Mouse (Mus musculus): ENCODE results near the gene Tmem165. TPM values are rescaled to one million over a fixed set of nuclear protein-coding genes. Genes with fewer than 3 reads are reported as not detected.

Tmem165 gene
- polyA plus RNA-seq, 1 experiment from 2014 or later: 18.9 TPM

- Histone ChIP-seq H3K9ac (ENCODE audit: low read depth, low read length) (no peak overlapping the region), H3K4me3 (ENCODE audit: low read depth, low read length) (no peak overlapping the region), H3K4me1 (ENCODE audit: control insufficient read depth, low read depth, low read length) (peaks cover 3% of the 10 kb centered on the region; the same call in 1 of the 2 replicates), H3K27me3 (ENCODE audit: control insufficient read depth, insufficient read depth, low read depth, low read length) (no peaks in the 10 kb centered on the region), H3K9me3 (replicated peaks; ENCODE audit: control insufficient read depth, low read length) (no peaks in the 10 kb centered on the region), H3K27ac (ENCODE audit: low read length) (no peak overlapping the region), H3K4me2 (ENCODE audit: low read depth, low read length) (no peak overlapping the region), H3K36me3 (ENCODE audit: control insufficient read depth, insufficient read depth) (no peaks in the 10 kb centered on the region)
- WGBS (ENCODE audit: insufficient replicate concordance): 44% methylated on average over 5 of the region's 5 CpGs
- ATAC-seq (ENCODE audit: low read depth): no peak
Observed at GRCm38 (mm10) chr5:76162926-76163325, 20.8 kb upstream of the Tmem165 start.

GRCm38 (mm10) chr5:76163828-76164390 is 19.8 kb upstream of the Tmem165 start:
- H3K9me3 ChIP-seq (replicated peaks; ENCODE audit: control insufficient read depth, low read length): no peaks in the 10 kb centered on the region
- 64% methylated on average over 4 of the region's 4 CpGs for WGBS (ENCODE audit: insufficient replicate concordance)
- H3K27me3 ChIP-seq (ENCODE audit: control insufficient read depth, insufficient read depth, low read depth, low read length): no peaks in the 10 kb centered on the region
- no peak overlapping the region for H3K9ac ChIP-seq (ENCODE audit: low read depth, low read length)
- H3K36me3 ChIP-seq (ENCODE audit: control insufficient read depth, insufficient read depth): no peaks in the 10 kb centered on the region
- H3K27ac ChIP-seq (ENCODE audit: low read length): no peak overlapping the region
- no peak overlapping the region for H3K4me2 ChIP-seq (ENCODE audit: low read depth, low read length)
- peaks cover 3% of the 10 kb centered on the region; the same call in 1 of the 2 replicates for H3K4me1 ChIP-seq (ENCODE audit: control insufficient read depth, low read depth, low read length)
- ATAC-seq (ENCODE audit: low read depth): no peak
- H3K4me3 ChIP-seq (ENCODE audit: low read depth, low read length): no peak overlapping the region

DNA sequence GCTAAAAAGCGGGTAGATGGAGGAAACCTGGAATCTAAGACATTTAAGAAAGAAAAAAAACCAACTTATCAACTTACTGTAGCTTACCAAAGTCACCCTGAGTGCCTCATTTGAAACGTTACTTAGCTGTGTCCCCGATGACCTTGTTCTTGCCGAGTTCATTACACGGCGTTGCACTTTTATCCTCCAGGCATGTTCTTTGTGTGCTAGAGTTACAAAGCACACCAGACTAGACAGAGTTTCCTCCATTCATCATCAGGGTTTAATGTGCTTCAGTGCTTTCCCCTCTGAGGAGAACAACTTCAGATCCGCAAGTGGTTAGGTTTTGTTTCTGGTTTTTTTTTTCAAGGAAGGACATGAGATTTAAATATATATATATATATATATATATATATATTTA is 18.9 kb upstream of the Tmem165 start:
- Histone ChIP-seq H3K27me3 (ENCODE audit: control insufficient read depth, insufficient read depth, low read depth, low read length) (no peaks in the 10 kb centered on the region), H3K9ac (ENCODE audit: low read depth, low read length) (no peak overlapping the region), H3K4me2 (ENCODE audit: low read depth, low read length) (no peak overlapping the region), H3K4me3 (ENCODE audit: low read depth, low read length) (no peak overlapping the region), H3K27ac (ENCODE audit: low read length) (no peak overlapping the region), H3K4me1 (ENCODE audit: control insufficient read depth, low read depth, low read length) (peaks cover 3% of the 10 kb centered on the region; the same call in 1 of the 2 replicates), H3K9me3 (replicated peaks; ENCODE audit: control insufficient read depth, low read length) (no peaks in the 10 kb centered on the region), H3K36me3 (ENCODE audit: control insufficient read depth, insufficient read depth) (no peaks in the 10 kb centered on the region)
- ATAC-seq (ENCODE audit: low read depth): no peak
- WGBS (ENCODE audit: insufficient replicate concordance): 75% methylated on average over 7 of the region's 7 CpGs

DNA sequence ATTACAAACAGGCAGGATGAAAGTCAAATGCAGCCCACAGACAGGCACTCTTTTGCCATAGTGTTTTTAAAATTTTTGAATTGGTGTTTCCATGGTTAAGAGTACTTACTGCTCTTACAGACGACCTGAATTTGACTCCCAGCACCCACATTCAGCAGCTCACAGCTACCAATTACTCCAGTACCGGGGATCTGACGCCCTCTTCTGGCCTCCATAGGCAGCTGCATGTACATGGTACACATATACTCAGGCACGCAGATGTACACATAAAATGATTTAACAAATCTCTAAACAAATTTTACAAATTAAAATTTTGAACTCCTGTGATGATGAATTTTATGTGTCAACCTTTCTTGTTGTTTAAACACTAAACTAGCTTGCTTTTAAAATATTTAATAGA is 13.2 kb upstream of the Tmem165 start:
- WGBS (ENCODE audit: insufficient replicate concordance): 63% methylated on average over 4 of the region's 4 CpGs
- no peak overlapping the region for H3K4me3 ChIP-seq (ENCODE audit: low read depth, low read length)
- no peak overlapping the region for H3K27ac ChIP-seq (ENCODE audit: low read length)
- H3K9me3 ChIP-seq (replicated peaks; ENCODE audit: control insufficient read depth, low read length): no peaks in the 10 kb centered on the region
- H3K4me1 ChIP-seq (ENCODE audit: control insufficient read depth, low read depth, low read length): no peaks in the 10 kb centered on the region
- no peak overlapping the region for H3K9ac ChIP-seq (ENCODE audit: low read depth, low read length)
- no peaks in the 10 kb centered on the region for H3K27me3 ChIP-seq (ENCODE audit: control insufficient read depth, insufficient read depth, low read depth, low read length)
- H3K36me3 ChIP-seq (ENCODE audit: control insufficient read depth, insufficient read depth): no peaks in the 10 kb centered on the region
- no peak overlapping the region for H3K4me2 ChIP-seq (ENCODE audit: low read depth, low read length)
- no peak for ATAC-seq (ENCODE audit: low read depth)

- Histone ChIP-seq H3K27me3 (ENCODE audit: control insufficient read depth, insufficient read depth, low read depth, low read length) (no peaks in the 10 kb centered on the region), H3K4me2 (ENCODE audit: low read depth, low read length) (no peak overlapping the region), H3K27ac (ENCODE audit: low read length) (no peak overlapping the region), H3K4me3 (ENCODE audit: low read depth, low read length) (no peak overlapping the region), H3K4me1 (ENCODE audit: control insufficient read depth, low read depth, low read length) (no peaks in the 10 kb centered on the region), H3K9ac (ENCODE audit: low read depth, low read length) (no peak overlapping the region), H3K36me3 (ENCODE audit: control insufficient read depth, insufficient read depth) (no peaks in the 10 kb centered on the region), H3K9me3 (replicated peaks; ENCODE audit: control insufficient read depth, low read length) (no peaks in the 10 kb centered on the region)
- no peak for ATAC-seq (ENCODE audit: low read depth)
Observed at GRCm38 (mm10) chr5:76171039-76171438, 12.6 kb upstream of the Tmem165 start.

DNA sequence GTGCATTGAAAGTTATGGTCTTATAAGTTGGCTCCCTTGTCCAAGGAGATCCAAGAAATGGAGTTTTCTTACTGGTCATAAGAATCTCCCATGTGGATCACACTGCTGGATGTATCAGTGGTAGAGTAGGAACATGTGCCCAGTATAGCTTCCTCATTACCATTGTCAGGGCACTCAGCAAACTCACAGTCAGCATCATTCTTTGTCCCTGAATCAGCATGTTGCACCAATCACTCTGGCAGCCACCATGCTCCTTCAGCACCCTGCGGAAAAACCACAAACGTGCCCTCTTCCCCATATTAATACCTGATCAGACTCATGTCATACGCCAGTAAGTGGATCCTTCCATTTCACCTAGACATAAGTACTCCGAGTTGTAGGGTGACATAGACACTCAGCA is 8.6 kb upstream of the Tmem165 start:
- WGBS (ENCODE audit: insufficient replicate concordance): 59% methylated on average over 4 of the region's 4 CpGs
- ATAC-seq (ENCODE audit: low read depth): no peak

DNA sequence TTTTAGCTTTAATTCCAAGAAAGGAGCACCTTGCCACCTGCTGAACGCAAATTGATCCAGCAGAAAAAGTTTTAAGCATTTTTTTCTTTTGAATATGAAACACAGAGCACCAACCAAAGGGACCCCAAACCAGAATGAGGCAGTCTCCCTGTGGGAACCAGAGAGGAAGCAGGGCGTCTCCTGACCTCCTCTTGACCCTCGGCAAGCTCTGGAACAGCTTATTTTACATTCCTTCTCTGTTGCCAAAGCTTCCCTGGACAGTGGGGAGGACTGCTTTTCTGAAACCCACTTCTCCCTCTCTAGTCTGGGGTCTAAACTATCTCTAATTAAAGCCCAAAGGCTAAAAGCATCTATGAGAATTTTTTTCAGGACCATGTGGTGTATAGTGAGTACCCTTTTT is 7.3 kb upstream of the Tmem165 start:
- Histone ChIP-seq H3K9ac (ENCODE audit: low read depth, low read length) (no peak overlapping the region), H3K36me3 (ENCODE audit: control insufficient read depth, insufficient read depth) (no peaks in the 10 kb centered on the region), H3K4me3 (ENCODE audit: low read depth, low read length) (no peak overlapping the region), H3K4me1 (ENCODE audit: control insufficient read depth, low read depth, low read length) (peaks cover 2% of the 10 kb centered on the region; the same call in 1 of the 2 replicates), H3K27ac (ENCODE audit: low read length) (no peak overlapping the region), H3K27me3 (ENCODE audit: control insufficient read depth, insufficient read depth, low read depth, low read length) (no peaks in the 10 kb centered on the region), H3K4me2 (ENCODE audit: low read depth, low read length) (no peak overlapping the region), H3K9me3 (replicated peaks; ENCODE audit: control insufficient read depth, low read length) (no peaks in the 10 kb centered on the region)
- WGBS (ENCODE audit: insufficient replicate concordance): 41% methylated on average over 3 of the region's 3 CpGs
- ATAC-seq (ENCODE audit: low read depth): no peak

More for the DNA sequence above, 8.6 kb upstream of the Tmem165 start:
- H3K27me3 ChIP-seq (ENCODE audit: control insufficient read depth, insufficient read depth, low read depth, low read length): no peaks in the 10 kb centered on the region
- no peaks in the 10 kb centered on the region for H3K9me3 ChIP-seq (replicated peaks; ENCODE audit: control insufficient read depth, low read length)
- no peak overlapping the region for H3K4me2 ChIP-seq (ENCODE audit: low read depth, low read length)
- no peak overlapping the region for H3K4me3 ChIP-seq (ENCODE audit: low read depth, low read length)
- H3K9ac ChIP-seq (ENCODE audit: low read depth, low read length): no peak overlapping the region
- H3K4me1 ChIP-seq (ENCODE audit: control insufficient read depth, low read depth, low read length): peaks cover 2% of the 10 kb centered on the region; the same call in 1 of the 2 replicates
- H3K27ac ChIP-seq (ENCODE audit: low read length): no peak overlapping the region
- H3K36me3 ChIP-seq (ENCODE audit: control insufficient read depth, insufficient read depth): no peaks in the 10 kb centered on the region

- H3K4me1 ChIP-seq (ENCODE audit: control insufficient read depth, low read depth, low read length): peaks cover 2% of the 10 kb centered on the region; the same call in 1 of the 2 replicates
- H3K27ac ChIP-seq (ENCODE audit: low read length): no peak overlapping the region
- WGBS (ENCODE audit: insufficient replicate concordance): 46% methylated on average over 11 of the region's 11 CpGs
- no peaks in the 10 kb centered on the region for H3K9me3 ChIP-seq (replicated peaks; ENCODE audit: control insufficient read depth, low read length)
- H3K4me3 ChIP-seq (ENCODE audit: low read depth, low read length): no peak overlapping the region
- H3K9ac ChIP-seq (ENCODE audit: low read depth, low read length): no peak overlapping the region
- no peaks in the 10 kb centered on the region for H3K27me3 ChIP-seq (ENCODE audit: control insufficient read depth, insufficient read depth, low read depth, low read length)
- no peak overlapping the region for H3K4me2 ChIP-seq (ENCODE audit: low read depth, low read length)
- no peaks in the 10 kb centered on the region for H3K36me3 ChIP-seq (ENCODE audit: control insufficient read depth, insufficient read depth)
- ATAC-seq (ENCODE audit: low read depth): no peak
Observed at GRCm38 (mm10) chr5:76176841-76177240, 6.8 kb upstream of the Tmem165 start.

DNA sequence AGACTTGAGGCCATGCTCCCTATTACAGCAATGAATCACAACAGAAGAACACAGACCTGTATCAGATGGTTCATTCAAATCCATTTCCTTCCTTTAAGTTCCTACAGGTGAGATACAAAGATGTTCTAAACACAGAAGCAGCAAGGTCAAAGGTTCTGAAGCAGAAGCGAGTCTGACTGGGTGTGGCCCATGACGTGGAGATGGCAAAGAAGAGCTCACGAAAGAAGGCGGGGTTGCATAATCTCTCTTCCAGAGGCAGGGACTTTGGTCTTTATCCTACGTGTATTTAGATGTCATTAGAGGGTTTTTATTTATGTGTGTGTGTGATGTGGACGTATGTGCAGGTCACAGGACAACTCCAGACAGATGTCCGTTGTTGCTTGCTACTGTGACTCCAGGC is 6.0 kb upstream of the Tmem165 start:
- H3K9ac ChIP-seq (ENCODE audit: low read depth, low read length): no peak overlapping the region
- H3K4me3 ChIP-seq (ENCODE audit: low read depth, low read length): no peak overlapping the region
- ATAC-seq (ENCODE audit: low read depth): no peak
- H3K9me3 ChIP-seq (replicated peaks; ENCODE audit: control insufficient read depth, low read length): no peaks in the 10 kb centered on the region
- 36% methylated on average over 7 of the region's 7 CpGs for WGBS (ENCODE audit: insufficient replicate concordance)
- H3K27me3 ChIP-seq (ENCODE audit: control insufficient read depth, insufficient read depth, low read depth, low read length): no peaks in the 10 kb centered on the region
- peaks cover 2% of the 10 kb centered on the region; the same call in 1 of the 2 replicates for H3K4me1 ChIP-seq (ENCODE audit: control insufficient read depth, low read depth, low read length)
- no peak overlapping the region for H3K27ac ChIP-seq (ENCODE audit: low read length)
- no peaks in the 10 kb centered on the region for H3K36me3 ChIP-seq (ENCODE audit: control insufficient read depth, insufficient read depth)
- H3K4me2 ChIP-seq (ENCODE audit: low read depth, low read length): no peak overlapping the region
